Mouse (Mus musculus) layer of hippocampus, adult 9-11 months (tissue): Measurements from ENCODE around the gene Cpne6.

Source experiments
- DNase-seq: peaks from one replicate; pipeline ENCODE4 v3.0.0; 2022

The Cpne6 gene

GRCm38 (mm10) chr14:55510125-55510731 is at the start of gene Cpne6:
Gene Cpne6 (plus strand): TSS chr14:55510445.
- DNase-seq: peak; percentile 82

- no peak for DNase-seq
Observed at GRCm38 (mm10) chr14:55461757-55462156, 48.5 kb upstream of the Cpne6 start.

GRCm38 (mm10) chr14:55466481-55466880 is 43.8 kb upstream of the Cpne6 start:
- DNase-seq: no peak

GRCm38 (mm10) chr14:55467108-55467507 is 43.1 kb upstream of the Cpne6 start:
- no peak for DNase-seq

- no peak for DNase-seq
Observed at GRCm38 (mm10) chr14:55468301-55468741, 41.9 kb upstream of the Cpne6 start.

GRCm38 (mm10) chr14:55469041-55469440 is 41.2 kb upstream of the Cpne6 start:
- DNase-seq: no peak

GRCm38 (mm10) chr14:55469821-55470220 is 40.4 kb upstream of the Cpne6 start:
- no peak for DNase-seq

GRCm38 (mm10) chr14:55470806-55471205 is 39.4 kb upstream of the Cpne6 start:
- no peak for DNase-seq

GRCm38 (mm10) chr14:55475654-55476053 is 34.6 kb upstream of the Cpne6 start:
- no peak for DNase-seq

- DNase-seq: no peak
Observed at GRCm38 (mm10) chr14:55477421-55477820, 32.8 kb upstream of the Cpne6 start.

- DNase-seq: no peak
Observed at GRCm38 (mm10) chr14:55477829-55478228, 32.4 kb upstream of the Cpne6 start.

- DNase-seq: peak; percentile 78
Observed at GRCm38 (mm10) chr14:55478651-55479599, 31.3 kb upstream of the Cpne6 start, which contains the start of gene Dhrs4. Gene Dhrs4 (plus strand): TSS chr14:55478758.

GRCm38 (mm10) chr14:55479629-55480028 is 30.6 kb upstream of the Cpne6 start:
- no peak for DNase-seq

- DNase-seq: peak; percentile 61
Observed at GRCm38 (mm10) chr14:55484430-55485085, 25.7 kb upstream of the Cpne6 start.

- no peak for DNase-seq
Observed at GRCm38 (mm10) chr14:55486836-55487235, 23.4 kb upstream of the Cpne6 start.

- DNase-seq: peak; percentile 90
Observed at GRCm38 (mm10) chr14:55490361-55491201, 19.7 kb upstream of the Cpne6 start, which contains the start of gene Carmil3. Gene Carmil3 (plus strand): TSS chr14:55490651.

GRCm38 (mm10) chr14:55491291-55491833 is 18.9 kb upstream of the Cpne6 start:
- peak; percentile 73 for DNase-seq

GRCm38 (mm10) chr14:55492103-55492502 is 18.1 kb upstream of the Cpne6 start:
- DNase-seq: no peak

GRCm38 (mm10) chr14:55495509-55496240 is 14.6 kb upstream of the Cpne6 start:
- no peak for DNase-seq

- DNase-seq: no peak
Observed at GRCm38 (mm10) chr14:55496761-55497448, 13.3 kb upstream of the Cpne6 start.

- peak; percentile 67 for DNase-seq
Observed at GRCm38 (mm10) chr14:55497449-55497821, 12.8 kb upstream of the Cpne6 start.
